Mouse (Mus musculus): Measurements from ENCODE around the gene Sorcs2. TPM values are rescaled to one million over a fixed set of nuclear protein-coding genes. Genes with fewer than 3 reads are reported as not detected.

The Sorcs2 gene
- total RNA-seq, 2 experiments from 2014 or later, result 11.4 to 14.6 TPM

- no peak for DNase-seq
These were observed 409.9 kb downstream of the Sorcs2 start for GRCm38 (mm10) chr5:35988085-35988484.

GRCm38 (mm10) chr5:35985611-35986010 lies 412.3 kb downstream of the Sorcs2 start:
- DNase-seq, result no peak

DNA sequence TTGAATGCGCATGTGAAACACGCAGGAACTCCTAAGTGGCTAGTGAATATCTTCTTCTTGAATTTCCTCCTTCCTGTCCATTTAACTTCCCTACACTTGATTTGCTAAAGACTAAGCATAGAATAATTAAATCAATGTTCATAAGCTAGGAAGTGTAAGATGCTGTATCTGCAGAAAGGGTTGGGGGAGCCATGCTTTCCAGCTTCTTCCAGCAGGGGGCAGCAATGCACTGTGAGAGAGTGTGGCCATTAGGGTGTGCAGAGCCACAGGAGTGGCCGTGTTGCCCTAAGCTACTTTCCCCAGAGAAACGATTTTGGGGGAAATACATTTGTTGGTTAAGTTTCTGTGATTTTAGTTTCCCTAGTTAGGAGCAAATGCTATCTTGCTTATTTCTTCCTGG lies 416.0 kb downstream of the Sorcs2 start:
- DNase-seq, result peak; percentile 90

GRCm38 (mm10) chr5:35981341-35981740 lies 416.6 kb downstream of the Sorcs2 start:
- no peak for DNase-seq

- DNase-seq, result no peak
These were observed 417.4 kb downstream of the Sorcs2 start for GRCm38 (mm10) chr5:35980542-35980941.

GRCm38 (mm10) chr5:35975681-35976080 lies 422.3 kb downstream of the Sorcs2 start:
- DNase-seq, result peak; percentile 87

DNA sequence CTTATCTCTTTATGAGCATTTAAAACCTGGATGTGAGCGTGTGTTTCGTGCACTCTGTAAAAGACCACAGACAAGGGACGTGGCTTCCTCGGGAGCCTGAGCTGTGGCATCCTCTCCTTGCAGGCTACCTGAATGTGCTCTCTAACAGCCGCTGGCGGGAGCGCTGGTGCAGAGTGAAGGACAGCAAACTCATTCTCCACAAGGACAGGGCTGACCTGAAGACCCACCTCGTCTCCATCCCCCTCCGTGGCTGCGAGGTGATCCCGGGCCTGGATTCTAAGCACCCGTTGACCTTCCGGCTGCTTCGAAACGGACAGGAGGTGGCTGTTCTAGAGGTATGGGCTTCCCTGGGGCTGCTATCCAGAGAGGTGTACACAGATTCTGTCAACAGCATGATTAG lies 423.7 kb downstream of the Sorcs2 start:
- no peak for DNase-seq

DNA sequence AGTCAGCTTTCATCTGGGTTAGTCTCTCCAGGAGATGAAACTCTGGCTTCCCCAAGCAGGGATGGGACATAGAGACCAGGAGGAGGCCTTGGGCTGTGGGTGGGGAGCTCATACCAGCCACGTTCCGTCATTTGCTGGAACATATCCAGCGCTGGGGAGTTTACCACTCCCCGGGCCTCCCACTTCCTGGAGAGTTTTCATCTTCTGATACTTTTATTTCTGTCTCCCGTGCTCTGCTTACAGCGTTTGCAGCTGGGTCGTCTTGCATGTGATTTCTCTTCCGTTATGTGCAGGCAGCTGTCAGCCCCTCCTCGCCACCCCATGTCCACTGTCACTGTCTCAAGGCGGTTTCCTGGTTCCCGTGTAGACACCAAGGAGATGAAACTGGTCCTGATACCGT lies 424.1 kb downstream of the Sorcs2 start:
- peak; percentile 87 for DNase-seq

DNA sequence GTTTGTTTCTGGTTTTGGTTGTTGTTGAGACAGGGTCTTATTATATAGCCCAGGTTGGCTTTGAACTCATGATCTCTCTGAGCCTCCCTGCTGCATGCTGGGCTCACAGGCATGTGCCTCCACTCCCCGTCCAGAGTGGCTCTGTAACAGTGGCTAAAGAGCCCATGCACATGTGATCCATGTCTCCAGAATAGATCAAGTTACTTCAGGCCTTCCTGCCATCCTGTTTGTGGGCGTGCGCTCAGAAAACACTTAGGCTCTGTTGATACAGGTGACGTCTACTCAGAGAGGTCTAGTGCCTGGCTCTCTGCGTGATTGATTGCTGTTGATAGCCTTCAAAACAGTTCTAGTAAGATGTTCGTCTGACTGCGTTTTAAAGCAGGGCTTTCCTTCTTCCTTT lies 425.2 kb downstream of the Sorcs2 start:
- no peak for DNase-seq

GRCm38 (mm10) chr5:35971841-35972578 lies 425.9 kb downstream of the Sorcs2 start:
- DNase-seq, result peak; percentile 85

GRCm38 (mm10) chr5:35970380-35971105 lies 427.4 kb downstream of the Sorcs2 start:
- DNase-seq, result no peak

DNA sequence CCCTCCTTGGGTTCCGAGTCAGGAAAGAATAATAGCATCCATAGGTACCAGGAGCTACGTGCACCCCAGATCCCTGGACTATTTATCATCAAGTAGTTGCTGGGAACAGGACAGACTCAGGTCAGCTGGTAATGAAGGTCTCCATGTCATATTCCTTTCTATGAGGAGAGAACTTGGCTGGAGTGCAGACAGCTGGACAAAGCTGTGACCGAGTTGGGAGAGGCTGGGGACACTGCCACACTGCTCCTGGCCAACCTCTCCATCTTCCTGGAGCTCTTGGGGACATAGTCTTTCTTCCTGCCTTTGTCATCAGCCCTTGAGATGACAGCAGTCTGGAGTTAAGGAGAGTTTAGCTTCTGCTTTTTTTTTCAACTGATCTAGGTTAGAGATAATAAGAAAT lies 428.1 kb downstream of the Sorcs2 start:
- no peak for DNase-seq

Small RNA genes within 50 kb of the gene (microRNA-seq; reads per million reads assigned to microRNA genes)
- gene Mir7689, result 26.3 reads per million, percentile 30 among the genes with 10 or more reads in this experiment

Other genes with a start within 250 kb of the Sorcs2 start
- gene Psapl1, start 194.1 kb downstream of the Sorcs2 start, total RNA-seq (2021), result not detected
- 100 to 1,000 TPM; 101 to 103 TPM for gene Grpel1, start 66.9 kb upstream of the Sorcs2 start, total RNA-seq (2021)
- gene Tada2b, start 86.1 kb upstream of the Sorcs2 start, total RNA-seq (2021), result 10 to 100 TPM; 32.6 to 34.8 TPM
- gene Ccdc96, start 86.4 kb upstream of the Sorcs2 start, total RNA-seq (2021), result under 1 TPM; 0.15 to 0.36 TPM
- 10 to 100 TPM; 32.3 to 32.4 TPM for gene Tbc1d14, start 195.1 kb upstream of the Sorcs2 start, total RNA-seq (2021)